Mouse (Mus musculus): ENCODE data around the gene Ppm1j.

Gene Ppm1j

DNA sequence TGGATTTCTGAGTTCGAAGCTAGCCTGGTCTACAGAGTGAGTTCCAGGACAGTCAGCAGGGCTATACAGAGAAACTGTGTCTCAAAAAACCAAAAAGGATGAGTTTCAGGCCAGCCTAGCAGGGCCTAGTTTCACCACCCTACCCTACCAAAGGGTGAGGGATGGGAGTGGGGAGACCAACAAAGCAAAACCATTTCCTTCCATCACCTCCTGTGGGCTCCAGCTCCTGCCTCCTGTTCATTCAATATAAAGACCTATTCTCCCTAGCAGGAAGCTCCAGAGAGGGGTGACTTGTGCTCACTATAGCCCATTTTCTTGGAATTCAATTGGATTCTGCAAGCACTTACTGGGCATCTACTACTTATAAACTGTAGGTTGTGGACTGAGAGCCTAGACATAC is 33.9 kb downstream of the Ppm1j start:
- no peak for DNase-seq (ENCODE audit: low spot score)

- DNase-seq (ENCODE audit: low spot score): no peak
These were observed 34.5 kb downstream of the Ppm1j start for GRCm38 (mm10) chr3:104815346-104815745.

DNA sequence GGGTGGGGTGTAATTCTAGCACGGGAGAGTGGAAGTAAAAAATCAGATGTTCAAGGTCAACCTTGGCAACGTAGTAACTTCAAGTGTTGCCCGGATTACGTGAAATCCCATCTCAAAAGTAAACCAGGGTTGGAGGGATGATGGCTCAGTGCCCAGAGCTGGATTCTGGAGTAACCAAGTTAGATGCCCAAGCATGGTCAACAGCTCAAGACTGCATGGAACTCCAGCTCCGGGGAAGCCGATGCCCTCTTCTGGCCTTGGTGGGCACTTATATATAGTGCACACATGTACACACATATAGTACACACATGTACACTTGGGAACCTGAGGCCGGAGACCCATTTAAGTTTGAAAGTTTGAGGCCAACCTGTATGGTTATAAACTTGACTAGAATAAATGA is 35.3 kb downstream of the Ppm1j start:
- DNase-seq (ENCODE audit: low spot score): no peak

DNA sequence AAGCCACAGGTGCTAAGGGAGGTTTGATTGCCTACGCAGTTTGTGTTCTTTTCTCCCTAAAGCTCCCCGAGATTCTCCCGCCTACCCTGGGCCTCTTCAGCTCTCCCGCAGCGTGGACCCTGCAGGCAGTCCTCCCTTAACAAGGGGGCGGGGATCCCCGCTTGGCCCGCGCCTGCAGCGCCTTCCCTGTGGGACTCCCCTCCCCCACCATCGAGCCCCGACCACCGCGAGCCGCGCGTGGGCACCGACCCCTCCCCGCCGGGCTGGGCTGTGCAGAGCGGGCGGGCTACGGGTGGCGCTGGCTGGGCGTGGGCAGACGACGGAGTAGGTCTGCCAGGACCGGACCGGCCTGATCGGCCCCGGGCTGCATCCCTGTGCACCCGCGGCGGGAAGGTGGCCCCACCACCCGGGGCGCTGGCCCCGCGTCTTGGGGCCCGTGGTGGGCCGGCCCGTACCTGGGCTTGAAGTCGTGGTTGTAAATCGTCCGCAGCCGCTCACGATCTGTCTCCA is 36.7 kb downstream of the Ppm1j start:
- peak; percentile 71 for DNase-seq (ENCODE audit: low spot score)

GRCm38 (mm10) chr3:104817991-104818748 is 37.3 kb downstream of the Ppm1j start, which contains the start of gene Mov10:
Mov10 (minus strand) TSS chr3:104818563.
- DNase-seq (ENCODE audit: low spot score): peak; percentile 86

- DNase-seq (ENCODE audit: low spot score): no peak
These were observed 37.9 kb downstream of the Ppm1j start for GRCm38 (mm10) chr3:104818749-104819134.

GRCm38 (mm10) chr3:104820426-104820825 is 39.6 kb downstream of the Ppm1j start:
- no peak for DNase-seq (ENCODE audit: low spot score)

- no peak for DNase-seq (ENCODE audit: low spot score)
These were observed 41.6 kb downstream of the Ppm1j start for GRCm38 (mm10) chr3:104822413-104822812.

All from ovary, postnatal 36 days (tissue).